Mouse (Mus musculus) heart, embryonic 12.5 days (tissue): ENCODE measurements at regions not wholly inside any gene's neighbourhood (a gene's known extent, or its start where the extent isn't known, plus 50 kb on each side); places are given as distances from the start of the nearest gene placed in this dataset.

Experiments used
- ATAC-seq: fragments of 200-750 bp; cut with Nextera tagmentation; 2 replicates; pipeline ENCODE4 v1.8.0; 2017; ENCODE audit warnings: moderate TSS enrichment, moderate library complexity; ENCODE audit not compliant: insufficient number of reproducible peaks, low FRiP score
- H3K27ac ChIP-seq: fragments of 300-500 bp; sonication (generic); 2 replicates; pipeline ENCODE4 v1.5.1; 2016; ENCODE audit warnings: mild to moderate bottlenecking, moderate library complexity; ENCODE audit not compliant: poor library complexity, severe bottlenecking
- H3K27me3 ChIP-seq: fragments of 300-500 bp; sonication (generic); replicated peaks from 2 replicates; pipeline ENCODE4 v1.6.1; 2016; ENCODE audit warnings: mild to moderate bottlenecking, moderate library complexity
- H3K36me3 ChIP-seq: fragments of 300-500 bp; sonication (generic); 2 replicates; pipeline ENCODE4 v1.6.1; 2016; ENCODE audit warnings: mild to moderate bottlenecking, moderate library complexity
- H3K4me1 ChIP-seq: fragments of 300-500 bp; sonication (generic); replicated peaks from 2 replicates; pipeline ENCODE4 v1.6.1; 2016; ENCODE audit warnings: mild to moderate bottlenecking
- H3K4me2 ChIP-seq: fragments of 300-500 bp; sonication (generic); 2 replicates; pipeline ENCODE4 v1.6.1; 2016; ENCODE audit warnings: mild to moderate bottlenecking, moderate library complexity
- H3K4me3 ChIP-seq: fragments of 300-500 bp; sonication (generic); 2 replicates; pipeline ENCODE4 v1.5.1; 2016; ENCODE audit warnings: mild to moderate bottlenecking
- H3K9ac ChIP-seq: fragments of 300-500 bp; sonication (generic); 2 replicates; pipeline ENCODE4 v1.6.1; 2016; ENCODE audit warnings: mild to moderate bottlenecking, moderate library complexity
- H3K9me3 ChIP-seq: fragments of 300-500 bp; sonication (generic); replicated peaks from 2 replicates; pipeline ENCODE4 v1.6.1; 2016; ENCODE audit warnings: mild to moderate bottlenecking, moderate library complexity
- WGBS: fragments of 180-500 bp; shearing (Covaris S2); methylation state at CpG from one replicate; pipeline ENCODE4 v1.1.7; 2016; 5-methylcytosine and 5-hydroxymethylcytosine counted together

DNA sequence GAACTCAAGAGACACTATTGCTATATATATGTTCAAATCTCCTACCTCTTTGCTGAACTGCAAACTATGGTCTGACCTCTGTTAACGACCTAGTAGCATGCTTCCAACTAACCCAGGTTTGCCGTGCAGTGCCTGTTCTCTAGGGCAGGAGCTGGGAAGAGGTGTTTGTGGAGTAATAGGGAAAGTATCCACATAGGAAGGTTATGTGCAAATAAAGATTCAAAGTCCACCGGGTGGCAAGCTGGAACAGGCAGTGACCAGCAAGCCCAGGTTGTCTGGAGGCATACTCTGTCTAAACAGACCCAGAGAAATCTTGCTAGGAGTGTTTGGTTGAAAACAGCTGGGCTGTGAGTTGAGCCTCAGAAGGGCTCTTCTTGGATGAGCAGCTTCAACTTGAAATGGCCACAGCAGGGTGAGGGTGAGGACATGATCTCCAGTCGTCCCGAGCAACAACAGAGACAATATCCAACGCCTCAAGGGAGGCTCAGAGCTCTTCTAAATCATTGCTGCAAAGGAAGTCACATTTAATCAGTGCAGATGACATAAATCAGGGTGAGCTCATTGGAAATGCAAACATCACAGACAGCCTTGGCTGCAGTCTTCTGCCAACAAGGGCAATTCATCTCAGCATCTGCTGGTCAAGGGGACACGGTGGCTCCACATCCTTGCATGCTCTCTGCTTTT is 846.7 kb downstream of the Synb start:
- H3K27ac ChIP-seq = no peak overlapping the region
- ATAC-seq = no peak
- H3K4me1 ChIP-seq = peaks cover under 1% of the 10 kb centered on the region; the same call in 1 of the 2 replicates
- WGBS = 64% methylated on average over 7 of the region's 7 CpGs
- no peaks in the 10 kb centered on the region for H3K27me3 ChIP-seq
- H3K9me3 ChIP-seq = no peaks in the 10 kb centered on the region
- H3K36me3 ChIP-seq = no peaks in the 10 kb centered on the region
- H3K4me3 ChIP-seq = no peak overlapping the region
- no peak overlapping the region for H3K4me2 ChIP-seq
- H3K9ac ChIP-seq = no peak overlapping the region

DNA sequence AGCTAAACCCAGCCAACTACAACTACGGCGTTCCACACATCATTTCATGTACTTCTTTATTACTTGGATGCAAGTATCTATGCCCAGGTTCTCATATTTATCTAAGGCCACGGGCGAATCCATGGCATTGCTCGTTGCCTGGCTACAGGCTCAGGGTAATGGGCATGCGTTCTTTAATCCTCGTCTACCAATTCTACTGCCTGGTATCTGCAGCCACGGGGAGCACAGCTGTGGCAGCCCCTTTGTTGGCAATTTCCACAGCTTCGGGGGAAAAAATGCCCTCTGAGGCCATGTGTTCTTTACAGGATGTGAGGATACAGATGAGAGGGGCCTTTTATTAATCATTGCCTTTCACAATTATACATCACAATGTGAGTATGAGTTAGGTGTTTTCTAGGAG is 860.8 kb downstream of the Synb start:
- H3K9ac ChIP-seq = no peak overlapping the region
- 85% methylated on average over 9 of the region's 9 CpGs for WGBS
- H3K36me3 ChIP-seq = no peaks in the 10 kb centered on the region
- H3K9me3 ChIP-seq = no peaks in the 10 kb centered on the region
- H3K4me2 ChIP-seq = no peak overlapping the region
- H3K27ac ChIP-seq = no peak overlapping the region
- no peak for ATAC-seq
- peaks cover 5% of the 10 kb centered on the region; the same call in 1 of the 2 replicates for H3K4me1 ChIP-seq
- H3K27me3 ChIP-seq = no peaks in the 10 kb centered on the region
- H3K4me3 ChIP-seq = no peak overlapping the region

DNA sequence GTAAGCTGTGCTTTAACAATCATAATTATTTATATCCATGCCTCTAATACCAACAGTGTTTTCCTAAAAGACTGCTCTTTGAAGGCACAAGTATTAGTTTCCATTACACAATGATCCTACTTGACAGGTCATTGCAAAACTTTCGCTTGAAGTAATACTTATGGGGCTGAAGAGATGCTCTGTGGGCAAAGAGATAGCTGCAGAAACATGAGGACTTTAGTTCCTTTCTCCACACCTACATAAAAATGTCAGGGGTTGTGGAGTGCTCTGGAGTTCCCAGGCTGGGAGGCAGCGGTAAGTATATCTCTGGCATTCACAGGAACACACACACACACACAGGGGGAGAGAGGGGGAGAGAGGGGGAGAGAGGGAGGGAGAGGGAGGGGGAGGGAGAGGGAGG is 862.0 kb downstream of the Synb start:
- no peak overlapping the region for H3K4me3 ChIP-seq
- no peak overlapping the region for H3K27ac ChIP-seq
- ATAC-seq = no peak
- no peak overlapping the region for H3K4me2 ChIP-seq
- no peaks in the 10 kb centered on the region for H3K27me3 ChIP-seq
- H3K9me3 ChIP-seq = no peaks in the 10 kb centered on the region
- peaks cover 5% of the 10 kb centered on the region; the same call in 1 of the 2 replicates for H3K4me1 ChIP-seq
- H3K36me3 ChIP-seq = no peaks in the 10 kb centered on the region
- no peak overlapping the region for H3K9ac ChIP-seq
- 61% methylated on average over 2 of the region's 2 CpGs for WGBS

DNA sequence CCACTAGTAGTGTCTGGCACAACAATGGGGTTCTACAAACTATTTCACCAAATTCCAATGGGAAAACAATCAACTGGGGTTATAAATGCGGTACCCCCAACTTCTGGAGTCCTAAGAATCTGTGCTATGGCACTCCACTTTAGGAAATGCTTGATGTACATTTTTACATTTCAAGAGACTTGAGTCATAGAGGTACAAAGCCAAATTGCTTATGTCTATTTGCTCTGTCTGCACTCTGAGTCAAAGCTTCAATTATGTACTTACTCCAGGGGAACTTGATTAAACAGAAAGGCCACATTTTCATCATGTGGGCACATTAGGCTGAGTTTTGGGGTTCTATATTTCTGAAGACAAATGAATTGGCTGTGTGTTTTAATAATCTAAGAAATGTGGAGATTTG is 866.9 kb downstream of the Synb start:
- Histone ChIP-seq H3K27ac (no peak overlapping the region), H3K9me3 (no peaks in the 10 kb centered on the region), H3K27me3 (no peaks in the 10 kb centered on the region), H3K9ac (no peak overlapping the region), H3K4me1 (peaks cover 2% of the 10 kb centered on the region; the same call in 1 of the 2 replicates), H3K36me3 (no peaks in the 10 kb centered on the region), H3K4me3 (no peak overlapping the region), H3K4me2 (no peak overlapping the region)
- 66% methylated on average over 1 of the region's 1 CpGs for WGBS
- ATAC-seq = no peak

DNA sequence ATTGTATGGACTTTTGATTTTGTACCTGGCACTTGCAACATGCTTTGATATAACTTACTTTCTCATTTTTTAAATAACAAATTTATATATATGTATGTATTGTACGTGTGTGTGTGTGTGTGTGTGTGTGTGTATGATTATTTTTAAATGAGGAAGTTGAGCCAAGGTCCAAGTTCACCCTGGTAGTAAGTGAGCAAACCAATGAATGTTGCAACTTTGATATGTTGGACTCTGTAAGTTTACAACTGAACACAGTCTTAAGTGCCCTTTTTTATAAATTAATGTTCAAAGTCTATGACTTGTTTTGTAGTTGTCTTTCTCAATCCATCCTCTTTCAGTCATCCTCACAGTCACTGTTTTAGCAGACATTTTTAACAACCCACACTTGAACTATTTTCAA is 901.7 kb downstream of the Synb start:
- no peaks in the 10 kb centered on the region for H3K4me1 ChIP-seq
- no peak overlapping the region for H3K4me3 ChIP-seq
- 84% methylated on average over 1 of the region's 1 CpGs for WGBS

DNA sequence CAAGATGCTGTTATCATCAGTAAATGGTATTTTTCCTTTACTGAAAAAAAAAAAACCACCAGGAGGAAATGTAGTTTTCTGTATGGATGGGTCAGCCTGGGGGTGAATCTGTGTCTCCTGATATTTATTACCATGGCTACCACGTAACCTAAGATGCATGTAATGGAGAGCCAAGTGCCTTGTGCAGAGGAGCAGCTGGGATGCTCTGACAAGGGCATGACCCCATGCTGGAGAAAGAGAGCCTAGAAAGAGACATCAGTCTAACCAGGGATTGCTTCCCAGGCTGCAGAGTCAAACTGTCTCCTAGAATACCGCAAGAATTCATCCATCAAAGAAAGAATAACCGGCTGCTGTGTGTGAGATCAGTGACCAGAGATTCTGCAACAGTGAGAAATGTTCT is 902.2 kb downstream of the Synb start:
- Histone ChIP-seq H3K4me2 (no peak overlapping the region), H3K4me1 (no peaks in the 10 kb centered on the region), H3K4me3 (no peak overlapping the region), H3K27ac (no peak overlapping the region), H3K27me3 (no peaks in the 10 kb centered on the region), H3K9me3 (no peaks in the 10 kb centered on the region), H3K9ac (no peak overlapping the region), H3K36me3 (no peaks in the 10 kb centered on the region)
- 64% methylated on average over 3 of the region's 3 CpGs for WGBS
- ATAC-seq = no peak

More for the DNA sequence above, 901.7 kb downstream of the Synb start:
- no peak for ATAC-seq
- Histone ChIP-seq H3K4me2 (no peak overlapping the region), H3K36me3 (no peaks in the 10 kb centered on the region), H3K9me3 (no peaks in the 10 kb centered on the region), H3K9ac (no peak overlapping the region), H3K27me3 (no peaks in the 10 kb centered on the region), H3K27ac (no peak overlapping the region)

DNA sequence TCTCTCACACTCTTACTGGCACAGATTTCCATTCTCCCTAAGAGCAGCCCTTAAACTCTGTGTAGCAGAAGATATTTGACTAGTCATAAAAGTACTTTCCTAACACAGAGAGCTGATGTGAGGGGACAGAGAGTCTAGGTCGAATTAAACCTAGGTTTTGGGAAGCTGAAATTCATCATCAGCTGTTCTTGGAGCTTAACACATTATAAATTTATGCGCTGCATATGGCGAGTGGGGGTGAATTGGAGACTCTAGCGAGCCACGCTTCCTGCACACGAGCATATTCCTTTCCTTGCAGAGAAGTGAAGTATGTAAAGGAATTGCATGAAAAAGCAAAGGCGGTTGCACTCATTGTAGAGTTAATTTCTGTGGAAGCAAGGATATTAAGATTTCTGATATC is 912.4 kb downstream of the Synb start:
- H3K4me2 ChIP-seq = no peak overlapping the region
- no peak overlapping the region for H3K27ac ChIP-seq
- no peaks in the 10 kb centered on the region for H3K9me3 ChIP-seq
- no peak overlapping the region for H3K9ac ChIP-seq
- WGBS = 84% methylated on average over 7 of the region's 7 CpGs
- no peak overlapping the region for H3K4me3 ChIP-seq
- ATAC-seq = no peak
- no peaks in the 10 kb centered on the region for H3K36me3 ChIP-seq
- H3K27me3 ChIP-seq = no peaks in the 10 kb centered on the region
- 0 out of 2 replicates have a peak, but pooled peaks cover 4% of the 10 kb centered on the region for H3K4me1 ChIP-seq

DNA sequence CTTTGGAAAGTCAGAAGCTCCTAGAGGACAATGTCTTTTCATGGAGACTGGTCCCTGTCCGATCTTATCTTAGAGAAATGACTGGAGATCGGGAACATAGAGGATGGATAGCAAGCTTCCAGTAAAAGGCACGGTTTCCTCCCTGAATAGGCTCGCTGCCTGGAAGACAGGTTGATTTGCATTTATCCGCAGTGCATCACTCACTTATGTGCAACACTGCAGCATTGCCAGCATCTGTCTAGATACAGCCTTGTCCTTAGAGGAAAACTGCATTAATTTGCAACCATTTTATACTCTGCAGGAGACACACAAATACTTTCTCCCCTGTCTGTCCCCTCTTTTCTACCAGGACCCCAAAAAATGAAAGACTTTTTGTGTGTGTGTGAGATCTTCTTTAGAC is 926.4 kb downstream of the Synb start:
- Histone ChIP-seq H3K4me1 (no peaks in the 10 kb centered on the region), H3K27me3 (no peaks in the 10 kb centered on the region), H3K9ac (no peak overlapping the region), H3K36me3 (no peaks in the 10 kb centered on the region), H3K4me2 (no peak overlapping the region), H3K27ac (no peak overlapping the region), H3K9me3 (no peaks in the 10 kb centered on the region), H3K4me3 (no peak overlapping the region)
- ATAC-seq = no peak
- WGBS = 68% methylated on average over 5 of the region's 5 CpGs

DNA sequence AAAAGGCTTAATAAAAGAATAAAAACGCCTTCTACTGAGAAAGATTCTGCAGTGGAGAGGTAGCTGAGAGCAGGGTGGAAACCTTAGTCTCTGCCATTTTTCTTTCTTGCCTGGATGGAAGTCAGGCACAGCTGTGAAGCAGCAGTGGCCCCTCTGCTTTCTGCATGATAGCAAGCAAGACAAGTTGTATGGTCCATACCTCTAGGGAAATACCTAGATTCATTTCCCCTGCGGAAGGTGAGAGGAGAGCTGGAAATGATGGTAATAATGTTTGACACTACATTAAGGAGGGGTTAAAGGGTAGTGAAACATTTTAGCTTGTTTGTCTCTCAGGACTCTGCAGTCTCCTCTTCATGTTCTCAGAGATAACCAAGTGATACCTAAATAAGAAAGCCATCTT is 930.2 kb downstream of the Synb start:
- H3K27me3 ChIP-seq = no peaks in the 10 kb centered on the region
- H3K4me3 ChIP-seq = no peak overlapping the region
- H3K4me2 ChIP-seq = no peak overlapping the region
- no peaks in the 10 kb centered on the region for H3K4me1 ChIP-seq
- H3K9me3 ChIP-seq = no peaks in the 10 kb centered on the region
- no peak overlapping the region for H3K9ac ChIP-seq
- no peak for ATAC-seq
- WGBS = 63% methylated on average over 2 of the region's 2 CpGs
- no peaks in the 10 kb centered on the region for H3K36me3 ChIP-seq
- no peak overlapping the region for H3K27ac ChIP-seq

DNA sequence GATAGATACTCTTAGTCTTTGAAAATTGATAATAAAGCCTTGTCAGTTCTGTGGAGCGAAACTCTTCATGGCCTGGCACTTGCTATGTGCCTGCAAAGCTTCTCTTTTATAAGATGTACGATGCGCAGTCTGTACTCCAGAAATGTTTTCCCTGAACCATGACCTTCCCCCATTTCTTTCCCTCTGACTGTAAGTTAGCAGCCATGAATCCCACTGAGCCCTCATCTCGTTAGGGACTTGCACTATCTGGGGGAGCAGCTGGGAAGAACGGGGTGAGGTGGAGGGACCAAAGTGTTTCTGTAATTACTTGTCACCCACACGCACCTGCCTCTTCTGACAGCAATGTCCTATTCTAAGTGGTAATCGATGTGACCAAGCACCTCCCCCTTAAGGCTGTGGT is 932.1 kb downstream of the Synb start:
- no peak overlapping the region for H3K9ac ChIP-seq
- H3K27me3 ChIP-seq = no peaks in the 10 kb centered on the region
- H3K27ac ChIP-seq = no peak overlapping the region
- no peak for ATAC-seq
- H3K4me2 ChIP-seq = no peak overlapping the region
- no peaks in the 10 kb centered on the region for H3K36me3 ChIP-seq
- no peaks in the 10 kb centered on the region for H3K4me1 ChIP-seq
- WGBS = 60% methylated on average over 7 of the region's 7 CpGs
- no peaks in the 10 kb centered on the region for H3K9me3 ChIP-seq
- H3K4me3 ChIP-seq = no peak overlapping the region

DNA sequence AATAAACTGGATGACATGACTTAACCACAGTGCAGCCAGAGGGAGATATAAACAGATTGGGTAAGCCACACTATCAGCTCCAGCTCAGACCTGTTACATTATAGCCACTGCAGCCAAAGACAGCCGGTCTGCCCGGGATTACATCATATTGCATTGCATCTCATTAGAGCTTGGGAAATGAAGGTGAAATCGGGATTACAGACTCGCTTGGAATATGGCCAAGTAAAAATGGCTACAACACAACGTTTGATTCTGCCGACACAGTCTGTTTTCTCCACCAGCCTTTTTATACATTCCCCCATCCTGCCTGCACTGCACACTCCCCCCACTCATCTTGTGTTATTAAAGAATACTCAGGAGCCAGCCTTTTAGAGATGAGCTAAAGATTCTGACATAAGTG is 932.6 kb downstream of the Synb start:
- ATAC-seq = no peak
- Histone ChIP-seq H3K4me1 (no peaks in the 10 kb centered on the region), H3K27me3 (no peaks in the 10 kb centered on the region), H3K4me3 (no peak overlapping the region), H3K9me3 (no peaks in the 10 kb centered on the region), H3K9ac (no peak overlapping the region), H3K27ac (no peak overlapping the region), H3K4me2 (no peak overlapping the region), H3K36me3 (no peaks in the 10 kb centered on the region)
- 72% methylated on average over 6 of the region's 6 CpGs for WGBS

DNA sequence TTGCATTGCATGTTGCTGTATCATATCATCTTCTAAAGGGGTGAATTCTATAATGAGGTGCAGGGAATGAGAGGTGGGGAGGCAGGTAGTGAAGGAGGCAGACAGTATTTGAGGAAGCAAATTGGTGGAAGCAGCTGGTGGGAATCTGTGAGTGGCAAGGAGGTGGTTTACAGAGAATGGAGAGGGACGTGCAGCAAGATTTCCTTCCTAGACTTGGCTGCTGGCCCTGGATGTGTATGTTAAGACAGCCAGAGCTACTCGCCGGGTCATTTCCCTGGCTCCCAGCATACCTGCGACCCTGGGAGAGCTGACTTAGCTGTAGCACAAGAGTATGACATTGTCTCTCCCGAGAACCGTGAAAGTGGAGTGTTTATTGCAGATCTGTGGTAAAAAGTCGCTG is 937.7 kb downstream of the Synb start:
- WGBS = 73% methylated on average over 7 of the region's 7 CpGs
- no peak overlapping the region for H3K9ac ChIP-seq
- H3K4me1 ChIP-seq = no peaks in the 10 kb centered on the region
- no peak overlapping the region for H3K4me3 ChIP-seq
- no peaks in the 10 kb centered on the region for H3K36me3 ChIP-seq
- no peak for ATAC-seq
- H3K4me2 ChIP-seq = no peak overlapping the region
- H3K9me3 ChIP-seq = no peaks in the 10 kb centered on the region
- H3K27me3 ChIP-seq = no peaks in the 10 kb centered on the region
- H3K27ac ChIP-seq = no peak overlapping the region
